Mouse (Mus musculus): Measurements from ENCODE around the gene Tmem229b.
"Not testable (repeated sequence)": the region's sequence is repeated elsewhere in the genome, so short reads cannot be mapped to it uniquely, and the experiment has no call there.

The Tmem229b gene

GRCm38 (mm10) chr12:79007126-79007753 is at the start of gene Tmem229b:
TSS of gene Tmem229b (minus strand) at chr12:79007627.
- DNase-seq (ENCODE audit: low spot score): no peak

GRCm38 (mm10) chr12:79055276-79055675 is 47.8 kb upstream of the Tmem229b start:
- peak; percentile 41 for DNase-seq (ENCODE audit: low spot score)

- DNase-seq (ENCODE audit: low spot score): no peak
Measured at GRCm38 (mm10) chr12:79052073-79052472, 44.6 kb upstream of the Tmem229b start.

- no peak for DNase-seq (ENCODE audit: low spot score)
Measured at GRCm38 (mm10) chr12:79050545-79051212, 43.3 kb upstream of the Tmem229b start.

GRCm38 (mm10) chr12:79049807-79050206 is 42.4 kb upstream of the Tmem229b start:
- no peak for DNase-seq (ENCODE audit: low spot score)

GRCm38 (mm10) chr12:79048898-79049297 is 41.5 kb upstream of the Tmem229b start:
- DNase-seq (ENCODE audit: low spot score): no peak

- no peak for DNase-seq (ENCODE audit: low spot score)
Measured at GRCm38 (mm10) chr12:79047203-79047602, 39.8 kb upstream of the Tmem229b start.

- DNase-seq (ENCODE audit: low spot score): no peak
Measured at GRCm38 (mm10) chr12:79046171-79046570, 38.7 kb upstream of the Tmem229b start.

GRCm38 (mm10) chr12:79044668-79045067 is 37.2 kb upstream of the Tmem229b start:
- DNase-seq (ENCODE audit: low spot score): no peak

GRCm38 (mm10) chr12:79041436-79041835 is 34.0 kb upstream of the Tmem229b start:
- DNase-seq (ENCODE audit: low spot score): no peak

GRCm38 (mm10) chr12:79040201-79040827 is 32.9 kb upstream of the Tmem229b start:
- no peak for DNase-seq (ENCODE audit: low spot score)

- no peak for DNase-seq (ENCODE audit: low spot score)
Measured at GRCm38 (mm10) chr12:79039708-79040107, 32.3 kb upstream of the Tmem229b start.

- no peak for DNase-seq (ENCODE audit: low spot score)
Measured at GRCm38 (mm10) chr12:79035349-79035748, 27.9 kb upstream of the Tmem229b start.

- DNase-seq (ENCODE audit: low spot score): no peak
Measured at GRCm38 (mm10) chr12:79034331-79034730, 26.9 kb upstream of the Tmem229b start.

GRCm38 (mm10) chr12:79028911-79029861 is 21.8 kb upstream of the Tmem229b start, which contains the start of gene Plekhh1:
TSS of gene Plekhh1 (plus strand) at chr12:79029163.
- no peak for DNase-seq (ENCODE audit: low spot score)

GRCm38 (mm10) chr12:79027526-79027925 is 20.1 kb upstream of the Tmem229b start:
- not testable (repeated sequence) for DNase-seq (ENCODE audit: low spot score)

- DNase-seq (ENCODE audit: low spot score): no peak
Measured at GRCm38 (mm10) chr12:79022882-79023281, 15.5 kb upstream of the Tmem229b start.

GRCm38 (mm10) chr12:79021902-79022301 is 14.5 kb upstream of the Tmem229b start:
- no peak for DNase-seq (ENCODE audit: low spot score)

- DNase-seq (ENCODE audit: low spot score): no peak
Measured at GRCm38 (mm10) chr12:79017994-79018399, 10.6 kb upstream of the Tmem229b start.

- no peak for DNase-seq (ENCODE audit: low spot score)
Measured at GRCm38 (mm10) chr12:79016109-79016508, 8.7 kb upstream of the Tmem229b start.

GRCm38 (mm10) chr12:79010569-79010968 is 3.1 kb upstream of the Tmem229b start:
- no peak for DNase-seq (ENCODE audit: low spot score)

All from c-Kit-positive CD71-positive TER-119-positive erythroid progenitor cells, embryonic 14.5 days (primary cell).